Mouse (Mus musculus): ENCODE data around the gene Arhgef6.

Arhgef6 gene

DNA sequence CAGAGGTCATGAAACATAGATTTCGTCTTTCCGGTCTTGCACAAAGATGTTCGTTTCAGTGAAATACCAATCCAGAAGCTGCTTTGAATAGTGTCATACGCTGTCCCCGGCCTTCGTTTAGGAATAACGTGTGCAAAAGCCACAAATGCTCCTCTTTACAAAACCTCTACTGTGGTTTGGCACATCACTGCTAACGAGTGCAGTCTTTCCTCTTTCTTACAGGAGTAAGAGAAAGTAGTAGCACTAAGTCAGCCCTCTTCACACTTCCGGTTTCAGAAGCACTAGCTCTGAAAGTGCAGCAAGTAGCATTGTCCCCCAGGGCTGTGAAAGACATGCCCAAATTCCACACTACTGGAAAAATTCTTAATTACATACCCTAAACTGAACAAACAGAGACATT, 142.2 kb downstream of the Arhgef6 start:
- DNase-seq (ENCODE audit: low read depth, low spot score) = peak; percentile 31
- Histone ChIP-seq H3K36me3 (ENCODE audit: control insufficient read depth, insufficient read depth, low read length, poor library complexity, severe bottlenecking) (no peaks in the 10 kb centered on the region), H3K27me3 (ENCODE audit: control insufficient read depth, insufficient read depth, low read length, poor library complexity, severe bottlenecking) (no peaks in the 10 kb centered on the region)

DNA sequence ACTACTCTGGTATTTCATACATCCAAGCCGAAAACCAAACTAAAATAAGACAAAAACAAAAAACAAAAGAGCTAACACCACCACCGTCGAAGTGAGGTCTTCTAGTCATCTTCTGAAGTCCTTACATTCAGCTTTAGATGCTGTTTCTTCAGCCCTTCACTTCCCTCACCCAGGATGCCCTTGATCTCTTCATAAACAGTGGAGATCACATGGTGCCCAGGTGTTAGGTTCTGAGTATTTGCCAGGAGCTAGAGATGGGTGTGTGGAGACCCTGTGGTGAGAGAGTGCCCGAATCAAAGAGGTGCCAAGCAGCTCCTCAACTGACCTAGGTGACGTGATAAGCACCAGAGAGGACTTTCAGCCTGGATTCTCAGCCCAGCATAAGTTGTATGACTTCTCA, 149.2 kb downstream of the Arhgef6 start:
- no peak for DNase-seq (ENCODE audit: low read depth, low spot score)
- no peaks in the 10 kb centered on the region for H3K36me3 ChIP-seq (ENCODE audit: control insufficient read depth, insufficient read depth, low read length, poor library complexity, severe bottlenecking)
- H3K27me3 ChIP-seq (ENCODE audit: control insufficient read depth, insufficient read depth, low read length, poor library complexity, severe bottlenecking) = no peaks in the 10 kb centered on the region

DNA sequence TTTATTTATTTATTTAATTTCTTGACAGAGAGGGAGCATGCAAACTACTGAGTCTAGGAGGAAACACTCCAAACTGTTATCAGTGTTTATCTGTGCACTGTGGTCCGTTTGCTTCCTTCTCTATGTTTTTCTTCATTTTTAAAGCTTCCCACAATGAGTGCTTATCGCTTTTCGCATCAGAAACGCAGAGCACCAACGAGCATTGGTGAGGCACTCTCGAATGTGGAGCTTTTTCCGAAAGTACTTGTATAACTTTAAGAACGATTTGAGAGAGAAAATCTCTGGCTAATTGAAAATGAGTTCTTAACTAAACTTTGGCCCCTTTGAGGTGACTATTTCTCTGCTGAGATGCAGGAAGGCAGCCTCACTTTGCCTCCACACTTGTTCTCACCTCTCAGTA, 151.2 kb downstream of the Arhgef6 start:
- H3K27me3 ChIP-seq (ENCODE audit: control insufficient read depth, insufficient read depth, low read length, poor library complexity, severe bottlenecking) = no peaks in the 10 kb centered on the region
- H3K36me3 ChIP-seq (ENCODE audit: control insufficient read depth, insufficient read depth, low read length, poor library complexity, severe bottlenecking) = no peaks in the 10 kb centered on the region
- no peak for DNase-seq (ENCODE audit: low read depth, low spot score)

DNA sequence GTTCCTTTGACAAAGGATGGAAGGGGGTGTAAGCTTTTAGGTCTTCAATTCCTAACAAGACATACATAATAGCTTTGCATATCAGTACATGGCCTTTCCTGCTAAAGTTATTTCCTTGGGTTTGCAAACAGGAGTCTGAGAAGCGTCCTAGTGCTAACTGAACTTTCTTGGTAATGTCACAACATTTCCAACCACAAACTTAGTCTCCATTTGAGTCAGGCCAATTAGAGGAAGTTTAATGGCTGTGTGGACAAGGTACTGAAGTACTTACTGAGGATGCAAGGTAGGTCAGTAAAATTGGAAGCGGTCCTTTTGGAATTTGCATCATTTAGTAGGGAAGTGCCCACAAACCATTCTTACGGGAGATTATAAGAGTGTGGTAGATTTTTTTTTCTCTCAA, 155.2 kb downstream of the Arhgef6 start:
- Histone ChIP-seq H3K27me3 (ENCODE audit: control insufficient read depth, insufficient read depth, low read length, poor library complexity, severe bottlenecking) (no peaks in the 10 kb centered on the region), H3K36me3 (ENCODE audit: control insufficient read depth, insufficient read depth, low read length, poor library complexity, severe bottlenecking) (no peaks in the 10 kb centered on the region)
- DNase-seq (ENCODE audit: low read depth, low spot score) = no peak

DNA sequence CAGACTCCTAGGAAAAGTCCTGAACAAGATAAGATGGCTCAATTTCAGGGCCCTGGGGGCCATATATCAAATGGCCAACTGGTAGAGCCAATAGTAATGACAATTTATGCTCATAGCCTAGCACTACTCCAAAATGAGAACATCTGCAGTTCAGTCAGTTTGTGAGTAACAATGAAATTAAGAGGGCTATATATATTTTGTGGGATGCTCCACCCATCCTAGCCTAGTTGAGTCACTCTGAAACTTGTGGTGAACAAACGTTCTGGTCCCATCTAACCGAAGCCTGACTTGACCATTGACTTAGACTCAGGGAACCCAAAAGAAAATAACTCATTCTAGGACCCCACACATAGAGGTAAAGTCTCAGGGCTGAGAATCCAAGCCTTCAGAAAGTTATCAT, 156.1 kb downstream of the Arhgef6 start:
- Histone ChIP-seq H3K36me3 (ENCODE audit: control insufficient read depth, insufficient read depth, low read length, poor library complexity, severe bottlenecking) (no peaks in the 10 kb centered on the region), H3K27me3 (ENCODE audit: control insufficient read depth, insufficient read depth, low read length, poor library complexity, severe bottlenecking) (no peaks in the 10 kb centered on the region)
- no peak for DNase-seq (ENCODE audit: low read depth, low spot score)

All from splenic B cell, adult 2 months (primary cell).